ENCODE assay signal across 19 mouse cellular contexts in the genomic region with DNA sequence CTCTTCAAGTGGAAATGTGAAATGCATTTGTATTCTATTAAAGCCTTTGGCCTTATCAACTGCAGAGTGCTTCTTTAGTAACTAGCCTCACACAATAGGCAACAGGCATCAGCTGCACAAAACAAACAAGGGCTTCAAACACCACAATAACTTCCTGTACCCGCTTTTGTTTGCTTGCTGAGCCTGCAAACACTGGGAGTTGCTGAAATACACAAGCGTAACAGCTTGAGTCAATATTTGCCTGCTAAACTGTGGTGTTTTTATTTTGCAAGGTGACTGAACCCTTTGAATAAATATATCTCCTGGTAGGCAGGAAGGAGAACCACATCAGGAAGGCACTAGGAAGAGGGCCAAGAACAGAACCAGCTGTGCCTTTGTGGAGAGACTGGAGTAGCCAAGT.
DNase-seq lines count a peak whose midpoint lies in the region; ATAC-seq and TF ChIP-seq lines count a peak whose summit lies in the region.
"Had no signal": no experiment of that assay in that cellular context is flagged by ENCODE, and none has a peak within 500 bp of the region (broad histone marks: within the 10 kb centered on the region; RNA-seq: fewer than 3 reads in every experiment).

No protein-coding gene starts in this region.

- no peak; the same call in 1 of the 2 replicates for ATAC-seq in embryonic facial prominence, embryonic 14.5 days (ENCODE audit: low read depth)
- ATAC-seq in liver, postnatal 0 days = peak; percentile 94
- ATAC-seq: forebrain, embryonic 16.5 days had no signal

- no peaks in the 10 kb centered on the region for H3K9me3 ChIP-seq in embryonic facial prominence, embryonic 14.5 days (ENCODE audit: control insufficient read depth, low read length)
- H3K9me3 ChIP-seq in embryonic facial prominence, embryonic 10.5 days = no peaks in the 10 kb centered on the region
- H3K9me3 ChIP-seq in liver, postnatal 0 days (ENCODE audit: low read length) = no peaks in the 10 kb centered on the region
- H3K9me3 ChIP-seq: heart, embryonic 13.5 days; midbrain, embryonic 12.5 days; neural tube, embryonic 12.5 days had no signal

- H3K27me3 ChIP-seq in embryonic facial prominence, embryonic 14.5 days (replicated peaks; ENCODE audit: control insufficient read depth, insufficient read depth, low read length) = no peaks in the 10 kb centered on the region
- H3K27me3 ChIP-seq in embryonic facial prominence, embryonic 10.5 days (replicated peaks; ENCODE audit: low read depth, poor library complexity, severe bottlenecking) = no peaks in the 10 kb centered on the region
- no peaks in the 10 kb centered on the region for H3K27me3 ChIP-seq in liver, postnatal 0 days (ENCODE audit: insufficient read depth, low read length)
- H3K27me3 ChIP-seq: heart, embryonic 13.5 days; midbrain, embryonic 12.5 days; neural tube, embryonic 12.5 days had no signal

- WGBS in embryonic facial prominence, embryonic 14.5 days = 51% methylated on average over 2 of the region's 2 CpGs
- WGBS in embryonic facial prominence, embryonic 10.5 days = 58% methylated on average over 2 of the region's 2 CpGs
- 43% methylated on average over 2 of the region's 2 CpGs for WGBS in liver, postnatal 0 days (ENCODE audit: insufficient replicate concordance)
- 15% methylated on average over 2 of the region's 2 CpGs for WGBS in large intestine, adult 2 months

- no peak for TF ChIP-seq CTCF in liver, postnatal 0 days (IDR thresholded peaks at IDR 0.05; ENCODE audit: low read depth)

- H3K4me2 ChIP-seq in embryonic facial prominence, embryonic 14.5 days (ENCODE audit: low read depth, low read length) = no peak overlapping the region
- no peak overlapping the region for H3K4me2 ChIP-seq in liver, postnatal 0 days (ENCODE audit: low read depth, low read length)
- H3K4me2 ChIP-seq: heart, embryonic 13.5 days; midbrain, embryonic 12.5 days; neural tube, embryonic 12.5 days had no signal

- no peaks in the 10 kb centered on the region for H3K36me3 ChIP-seq in embryonic facial prominence, embryonic 14.5 days (ENCODE audit: control insufficient read depth, insufficient read depth, low read length)
- H3K36me3 ChIP-seq in embryonic facial prominence, embryonic 10.5 days (replicated peaks) = no peaks in the 10 kb centered on the region
- no peaks in the 10 kb centered on the region for H3K36me3 ChIP-seq in liver, postnatal 0 days (replicated peaks; ENCODE audit: insufficient read depth, low read length)
- H3K36me3 ChIP-seq: heart, embryonic 13.5 days; midbrain, embryonic 12.5 days; neural tube, embryonic 12.5 days had no signal

- no peaks in the 10 kb centered on the region; the same call in 1 of the 2 replicates for H3K4me1 ChIP-seq in embryonic facial prominence, embryonic 14.5 days (ENCODE audit: control insufficient read depth, insufficient read depth, low read length)
- no peaks in the 10 kb centered on the region for H3K4me1 ChIP-seq in embryonic facial prominence, embryonic 10.5 days
- H3K4me1 ChIP-seq in liver, postnatal 0 days (ENCODE audit: insufficient read depth) = 0 out of 2 replicates have a peak, but pooled peaks cover 2% of the 10 kb centered on the region
- H3K4me1 ChIP-seq: midbrain, embryonic 12.5 days; neural tube, embryonic 12.5 days had no signal

- no peak overlapping the region for H3K4me3 ChIP-seq in embryonic facial prominence, embryonic 14.5 days (ENCODE audit: low read depth, low read length)
- no peak overlapping the region for H3K4me3 ChIP-seq in embryonic facial prominence, embryonic 10.5 days
- no peak overlapping the region for H3K4me3 ChIP-seq in liver, postnatal 0 days (ENCODE audit: low read depth, low read length)
- H3K4me3 ChIP-seq: heart, embryonic 13.5 days; midbrain, embryonic 12.5 days; neural tube, embryonic 12.5 days had no signal

- H3K27ac ChIP-seq in embryonic facial prominence, embryonic 14.5 days (replicated peaks; ENCODE audit: low read depth, low read length) = no peak overlapping the region
- no peak overlapping the region for H3K27ac ChIP-seq in embryonic facial prominence, embryonic 10.5 days (replicated peaks)
- H3K27ac ChIP-seq in liver, postnatal 0 days (ENCODE audit: low read depth) = peak overlapping the region; percentile 81
- H3K27ac ChIP-seq: heart, embryonic 13.5 days; liver, embryonic 14.5 days; midbrain, embryonic 12.5 days; neural tube, embryonic 12.5 days had no signal

- DNase-seq in embryonic facial prominence, embryonic 14.5 days (ENCODE audit: low spot score) = peak; percentile 27
- no peak for DNase-seq in embryonic facial prominence, embryonic 10.5 days (ENCODE audit: low spot score)
- DNase-seq in liver, postnatal 0 days = peak; percentile 25
- no peak for DNase-seq in liver
- peak; percentile 13 for DNase-seq in large intestine, adult 2 months (ENCODE audit: low read depth, low spot score)
- peak; percentile 13 for DNase-seq in lung, postnatal 14 days
- no peak for DNase-seq in ovary, postnatal 10 days (ENCODE audit: low spot score)
- no peak for DNase-seq in layer of hippocampus, adult 9-11 months
- DNase-seq: cerebellum, postnatal 10 days; embryo, embryonic 11 days; heart, postnatal 4 days; kidney, adult 8-10 months; left cerebral cortex, postnatal 4 days; thymus, postnatal 4 days had no signal

- peak; percentile 72 for TF ChIP-seq EP300 in liver, postnatal 0 days (IDR thresholded peaks at IDR 0.05; ENCODE audit: low read depth)

- no peak overlapping the region for H3K9ac ChIP-seq in embryonic facial prominence, embryonic 14.5 days (ENCODE audit: low read depth, low read length)
- H3K9ac ChIP-seq in liver, postnatal 0 days (replicated peaks) = no peak overlapping the region
- H3K9ac ChIP-seq: heart, embryonic 13.5 days; liver, embryonic 14.5 days; midbrain, embryonic 12.5 days; neural tube, embryonic 12.5 days had no signal

Comparison
In these comparisons a context has a peak if more than half of its experiments do, and no peak if none do; other contexts are left out.
1. DNase-seq: peak in embryonic facial prominence, embryonic 14.5 days (single experiment), liver, postnatal 0 days (single experiment), large intestine, adult 2 months (single experiment) and lung, postnatal 14 days (single experiment); none in embryonic facial prominence, embryonic 10.5 days (single experiment), liver (single experiment), ovary, postnatal 10 days (single experiment) and layer of hippocampus, adult 9-11 months (single experiment).